Mouse (Mus musculus): ENCODE measurements at regions not wholly inside any gene's neighbourhood (a gene's known extent, or its start where the extent isn't known, plus 50 kb on each side); places are given as distances from the start of the nearest gene placed in this dataset.
"Not testable (repeated sequence)": the region's sequence is repeated elsewhere in the genome, so short reads cannot be mapped to it uniquely, and the experiment has no call there.

DNA sequence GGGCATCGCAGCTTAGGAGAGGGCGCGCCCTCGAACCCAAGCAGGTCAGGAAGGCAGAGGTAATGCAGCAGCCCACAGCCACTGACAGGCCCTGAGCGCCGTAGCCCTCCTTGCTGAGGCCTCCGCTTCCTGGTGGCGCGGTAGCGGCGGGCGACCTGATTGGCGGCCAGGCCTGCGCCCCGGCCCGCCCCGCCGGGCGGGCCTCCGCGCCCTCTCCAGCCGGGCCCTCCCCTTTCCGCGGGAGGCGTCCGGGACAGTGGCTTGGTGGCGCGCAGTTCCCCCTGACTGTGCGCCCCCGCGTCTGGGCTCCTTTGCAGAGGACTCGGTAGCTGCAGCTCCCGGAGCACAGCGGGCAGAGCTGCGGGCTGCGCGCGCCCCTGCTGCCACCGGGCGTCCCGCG, 242.1 kb downstream of the Gm21863 start:
- intact Hi-C loops (cut with DNase I); DNase-seq: not testable (repeated sequence)

DNA sequence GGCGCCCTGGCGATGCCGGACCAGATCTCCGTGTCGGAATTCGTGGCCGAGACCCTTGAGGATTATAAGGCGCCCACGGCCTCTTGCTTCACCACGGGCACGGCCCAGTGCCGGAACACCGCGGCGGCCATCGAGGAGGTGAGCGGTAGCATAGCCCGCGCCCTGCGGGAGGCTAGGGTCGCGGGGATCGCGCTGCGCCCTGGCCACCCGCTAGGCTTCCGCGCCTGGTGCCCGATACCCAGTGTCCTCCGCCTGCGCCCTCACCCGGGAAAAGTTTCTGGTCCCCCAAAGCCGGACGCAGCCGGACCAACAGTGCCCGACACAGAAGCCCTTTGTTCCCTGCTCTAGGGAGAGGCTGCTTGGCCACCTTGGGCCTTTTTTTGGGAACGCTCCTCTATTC, 242.6 kb downstream of the Gm21863 start:
- DNase-seq; intact Hi-C loops (cut with DNase I): not testable (repeated sequence)

DNA sequence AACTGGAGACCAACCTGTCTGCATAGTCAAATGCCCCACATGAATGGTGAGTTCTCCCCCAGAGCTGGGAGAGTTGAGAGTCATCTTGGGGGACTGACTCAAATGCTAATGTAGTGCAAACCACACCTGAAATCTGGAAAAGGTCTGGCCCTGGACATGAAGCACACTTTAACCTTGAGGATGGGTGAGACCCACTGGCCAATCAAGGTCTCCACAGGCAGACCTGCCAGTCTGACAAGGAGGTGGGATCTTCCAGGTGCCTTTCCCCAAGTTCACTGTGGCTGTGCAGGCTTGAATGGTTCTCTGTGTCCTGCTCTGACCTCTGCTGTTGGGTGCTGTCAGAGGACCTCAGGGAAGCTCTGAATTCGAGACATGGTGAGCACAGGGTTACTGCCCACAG, 269.6 kb downstream of the Gm21863 start:
- DNase-seq; intact Hi-C loops (cut with DNase I): not testable (repeated sequence)

DNA sequence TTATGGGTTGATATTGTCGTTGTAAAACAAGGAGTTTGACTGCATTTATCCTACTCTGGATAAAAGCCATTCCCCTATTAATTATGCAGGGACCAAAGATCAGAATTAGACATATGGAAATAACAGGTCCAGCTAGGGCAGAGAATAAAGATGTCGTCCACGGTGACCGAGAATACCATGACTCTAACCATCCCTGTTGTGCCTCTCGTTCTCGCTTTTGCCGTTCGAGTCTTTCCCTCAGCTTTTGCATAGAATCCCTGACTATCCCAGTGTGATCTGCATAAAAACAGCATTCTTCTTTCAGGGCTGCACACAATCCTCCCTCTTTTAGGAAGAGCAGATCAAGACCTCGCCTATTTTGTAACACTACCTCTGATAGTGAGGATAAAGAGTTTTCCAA, 272.5 kb downstream of the Gm21863 start:
- DNase-seq; intact Hi-C loops (cut with DNase I): not testable (repeated sequence)

DNA sequence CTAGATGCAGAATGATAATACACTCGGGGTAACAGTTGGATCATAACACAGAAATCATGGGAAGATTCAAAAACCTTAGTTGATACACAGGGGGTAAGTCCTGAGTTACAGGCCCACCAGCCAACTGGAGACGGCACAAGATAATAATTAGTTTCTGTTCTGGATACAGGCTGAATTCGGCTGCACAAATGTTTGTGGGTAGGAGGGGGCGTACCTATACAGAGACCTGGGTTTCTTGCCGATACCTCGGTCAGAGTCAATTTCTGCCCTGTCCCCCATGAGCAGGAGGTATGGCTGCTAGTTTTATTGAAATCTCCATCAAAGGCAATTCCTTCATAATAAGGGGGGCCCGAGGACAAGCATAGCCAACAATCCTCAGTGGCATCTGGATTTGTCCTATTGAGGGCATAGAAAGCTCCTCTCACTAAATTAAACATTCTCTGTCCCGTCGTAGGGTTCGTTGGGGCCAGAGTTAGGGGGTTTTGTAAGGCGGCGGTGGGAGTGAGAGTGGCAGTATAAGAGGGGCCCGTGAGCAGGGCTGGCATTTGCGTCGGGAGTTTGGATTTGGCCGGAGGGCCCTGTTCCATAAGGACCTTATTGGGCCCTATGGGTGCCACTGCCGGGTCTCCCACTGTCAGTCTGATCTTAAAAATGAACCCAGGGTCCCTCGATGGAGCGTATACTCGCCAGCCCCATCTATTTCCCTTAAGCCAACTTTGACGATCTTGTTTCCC, 273.3 kb downstream of the Gm21863 start:
- intact Hi-C loops (cut with DNase I); DNase-seq: not testable (repeated sequence)

DNA sequence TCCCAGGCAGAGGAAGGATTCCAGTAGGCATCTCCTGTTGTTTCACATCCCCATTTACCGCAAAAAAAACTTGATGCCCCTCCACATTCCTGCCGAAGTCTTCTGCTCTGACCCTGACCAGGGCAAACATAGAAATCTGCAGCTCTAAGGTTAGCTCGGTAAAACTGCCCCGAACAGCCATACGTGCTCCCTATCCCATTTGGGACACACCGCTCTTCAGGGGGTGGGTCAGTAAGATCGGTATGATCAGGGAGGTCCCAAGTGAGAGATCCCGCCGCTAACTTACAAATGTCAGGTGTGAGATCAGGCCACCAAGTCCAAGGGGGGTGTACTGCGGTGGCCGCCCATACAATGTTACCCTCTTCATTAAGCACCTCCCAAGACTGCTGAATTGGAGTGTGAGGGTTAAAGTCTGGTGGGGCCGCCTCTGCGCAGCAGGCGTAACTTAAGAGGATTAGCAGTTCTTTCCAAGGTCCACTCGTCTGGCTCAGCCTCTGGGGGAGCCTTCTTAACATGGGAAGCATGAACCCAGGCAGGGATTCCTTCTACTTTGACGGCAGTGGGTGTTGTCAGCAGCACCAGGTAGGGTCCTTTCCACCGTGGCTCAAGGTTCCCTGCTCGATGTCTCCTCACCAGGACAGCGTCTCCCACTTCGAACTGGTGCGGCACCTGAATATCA, 274.2 kb downstream of the Gm21863 start:
- intact Hi-C loops (cut with DNase I), result not testable (repeated sequence)

DNA sequence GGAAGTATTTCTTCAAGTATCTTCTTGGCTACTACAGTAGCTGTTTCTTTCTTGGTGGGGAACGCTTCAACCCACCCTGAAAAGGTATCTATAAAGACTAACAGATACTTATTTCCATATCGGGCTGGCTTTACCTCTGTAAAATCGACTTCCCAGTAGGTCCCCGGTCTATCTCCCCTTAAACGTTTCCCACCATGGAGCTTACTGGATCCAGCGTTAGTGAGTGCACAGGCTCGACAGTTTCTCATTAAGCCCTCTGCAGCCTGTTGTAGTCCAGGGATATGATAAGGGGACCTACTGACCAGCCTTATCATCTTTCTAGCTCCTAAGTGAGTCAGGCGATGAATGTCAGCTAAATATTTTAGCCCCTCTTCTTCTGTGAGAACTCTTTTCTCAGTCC, 275.1 kb downstream of the Gm21863 start:
- DNase-seq; intact Hi-C loops (cut with DNase I): not testable (repeated sequence)

More for the DNA sequence above, 274.2 kb downstream of the Gm21863 start:
- peak; percentile 0 for DNase-seq

DNA sequence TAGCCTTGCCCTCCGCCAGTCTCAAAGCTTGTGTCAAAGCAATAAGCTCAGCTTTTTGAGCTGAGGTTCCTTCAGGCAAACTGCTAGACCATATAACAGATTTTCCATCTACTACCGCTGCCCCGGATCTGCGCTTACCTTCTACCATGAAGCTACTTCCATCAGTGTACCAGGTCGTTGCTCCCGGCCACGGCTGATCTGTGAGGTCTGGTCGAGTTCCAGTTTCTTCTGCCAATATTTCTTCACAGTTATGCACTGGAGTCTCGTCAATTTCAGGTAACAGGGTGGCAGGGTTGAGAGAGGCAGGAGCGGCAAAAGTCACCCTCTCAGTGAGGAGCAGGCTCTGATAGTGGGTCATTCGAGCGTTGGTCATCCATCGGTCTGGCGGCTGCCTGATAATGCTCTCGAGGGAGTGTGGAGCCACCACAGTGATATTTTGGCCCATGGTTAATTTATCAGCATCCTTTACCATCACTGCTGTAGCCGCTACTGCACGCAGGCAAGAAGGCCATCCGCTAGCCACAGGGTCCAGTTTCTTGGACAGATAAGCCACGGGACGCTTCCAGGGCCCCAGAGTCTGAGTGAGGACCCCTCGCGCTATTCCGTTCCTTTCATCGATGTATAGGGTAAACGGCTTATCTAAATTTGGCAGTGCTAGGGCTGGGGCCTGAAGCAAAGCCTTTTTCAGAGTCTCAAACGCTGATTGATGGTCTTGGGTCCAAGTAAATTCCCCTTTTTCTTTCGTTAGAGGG, 276.0 kb downstream of the Gm21863 start:
- DNase-seq, result peak; percentile 0
- intact Hi-C loops (cut with DNase I), result no loop called here

DNA sequence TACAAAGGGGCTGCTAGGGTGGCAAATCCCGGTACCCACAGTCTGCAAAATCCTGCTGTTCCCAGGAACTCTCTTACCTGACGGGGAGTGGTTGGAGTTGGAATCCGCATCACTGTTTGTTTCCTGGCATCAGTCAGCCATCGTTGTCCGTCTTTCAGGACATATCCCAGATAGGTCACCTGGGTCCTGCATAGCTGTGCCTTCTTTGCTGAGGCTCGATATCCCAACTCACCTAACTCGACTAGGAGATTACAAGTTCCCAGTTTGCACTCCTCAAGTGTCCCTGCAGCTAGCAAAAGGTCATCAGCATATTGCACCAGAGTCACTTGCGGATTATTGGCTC, 276.6 kb downstream of the Gm21863 start:
- no peak for DNase-seq
- intact Hi-C loops (cut with DNase I), result no loop called here

DNA sequence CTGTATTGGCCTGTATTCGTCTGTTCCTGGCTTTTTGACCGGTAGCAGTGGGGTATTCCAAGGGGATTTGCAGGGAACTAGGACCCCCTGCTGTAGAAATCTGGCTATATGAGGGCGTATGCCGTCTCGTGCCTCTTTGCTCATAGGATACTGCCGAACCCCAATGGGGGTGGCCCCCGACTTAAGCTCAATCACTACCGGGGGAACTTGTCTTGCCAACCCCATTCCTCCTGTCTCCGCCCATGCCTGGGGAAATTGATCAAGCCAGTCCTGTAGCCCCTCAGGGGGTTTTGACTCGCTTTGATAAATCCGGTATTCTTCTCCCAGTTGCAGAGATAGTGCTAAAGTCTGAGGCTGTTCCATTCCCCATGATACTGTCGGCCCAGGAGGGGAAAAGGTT, 277.2 kb downstream of the Gm21863 start:
- intact Hi-C loops (cut with DNase I), result no loop called here
- DNase-seq, result peak; percentile 3

DNA sequence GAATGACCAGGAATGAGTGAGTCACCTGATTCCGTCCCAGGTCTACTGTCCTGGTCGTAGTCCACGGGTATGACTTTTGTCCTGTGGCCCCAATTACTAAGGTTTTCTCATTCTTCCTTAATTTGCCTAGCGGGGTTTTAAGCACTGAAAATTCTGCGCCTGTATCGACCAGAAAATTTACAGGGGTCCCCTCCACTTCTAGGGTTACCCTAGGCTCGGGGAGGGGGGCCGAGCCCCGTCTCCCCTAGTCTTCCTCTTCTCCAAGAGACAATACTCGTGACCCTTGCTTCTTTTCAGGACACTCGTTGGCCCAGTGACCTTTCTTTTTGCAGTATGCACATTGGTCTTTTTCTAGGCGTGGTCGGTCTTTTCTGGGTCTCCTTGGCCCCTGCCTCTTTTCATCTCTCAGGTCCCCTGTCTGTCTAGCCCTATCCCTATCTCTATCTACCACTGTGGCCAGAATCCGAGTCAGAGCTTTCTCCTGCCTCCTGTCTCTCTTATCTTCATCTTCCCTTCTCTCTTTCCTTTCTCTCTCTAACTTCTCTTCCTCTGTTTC, 277.8 kb downstream of the Gm21863 start:
- intact Hi-C loops (cut with DNase I), result no loop called here
- no peak for DNase-seq

DNA sequence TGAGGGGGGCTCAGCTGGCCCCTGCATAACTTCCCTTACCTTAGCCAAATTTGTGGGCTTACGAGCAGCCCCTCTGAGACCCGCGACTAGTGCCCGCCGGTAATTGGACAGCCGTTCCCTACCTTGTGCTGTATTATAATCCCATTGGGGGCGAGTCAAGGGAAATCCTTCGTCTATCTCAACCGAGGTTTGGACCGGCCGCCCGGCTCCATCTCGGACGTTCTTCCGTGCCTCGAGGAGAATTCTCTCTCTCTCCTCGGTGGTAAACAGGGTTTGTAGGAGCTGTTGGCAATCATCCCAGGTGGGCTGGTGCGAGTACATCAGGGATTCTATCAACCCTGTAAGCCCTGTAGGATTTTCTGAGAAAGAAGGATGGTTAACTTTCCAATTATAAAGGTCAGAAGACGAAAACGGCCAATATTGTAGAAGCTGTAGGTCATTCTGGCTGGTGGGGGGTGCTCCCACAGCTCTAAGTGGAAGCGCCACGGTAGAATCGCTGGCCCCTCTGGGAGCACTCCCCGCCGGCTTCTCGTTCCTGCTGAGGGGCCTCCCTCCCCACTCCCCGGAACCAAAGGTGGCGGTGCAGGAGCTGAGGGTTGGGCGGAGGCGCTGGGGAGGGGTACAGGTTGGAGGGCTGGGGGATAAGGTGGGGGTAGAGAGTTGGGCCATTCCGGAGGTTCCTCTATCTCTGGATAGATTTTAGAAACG, 278.6 kb downstream of the Gm21863 start:
- DNase-seq, result peak; percentile 5
- intact Hi-C loops (cut with DNase I), result no loop called here

DNA sequence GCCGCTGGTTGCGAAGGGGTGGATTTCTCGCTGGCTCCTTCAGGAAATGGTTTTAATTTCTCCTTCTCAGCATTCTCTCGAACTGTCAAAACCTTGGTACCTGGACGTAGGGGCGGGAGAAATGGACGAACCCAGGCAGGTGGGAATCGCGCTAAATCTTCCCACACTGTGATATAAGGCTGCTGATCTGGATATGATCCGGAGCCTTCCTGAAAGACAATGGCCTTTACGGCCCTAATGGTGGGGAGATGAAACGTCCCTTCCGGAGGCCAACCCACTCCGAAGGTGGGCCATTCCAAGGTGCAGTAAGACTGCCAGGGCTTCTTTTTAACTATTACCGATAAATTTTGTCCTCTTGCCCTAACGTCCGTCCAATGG, 279.1 kb downstream of the Gm21863 start:
- intact Hi-C loops (cut with DNase I), result no loop called here
- DNase-seq, result no peak

DNA sequence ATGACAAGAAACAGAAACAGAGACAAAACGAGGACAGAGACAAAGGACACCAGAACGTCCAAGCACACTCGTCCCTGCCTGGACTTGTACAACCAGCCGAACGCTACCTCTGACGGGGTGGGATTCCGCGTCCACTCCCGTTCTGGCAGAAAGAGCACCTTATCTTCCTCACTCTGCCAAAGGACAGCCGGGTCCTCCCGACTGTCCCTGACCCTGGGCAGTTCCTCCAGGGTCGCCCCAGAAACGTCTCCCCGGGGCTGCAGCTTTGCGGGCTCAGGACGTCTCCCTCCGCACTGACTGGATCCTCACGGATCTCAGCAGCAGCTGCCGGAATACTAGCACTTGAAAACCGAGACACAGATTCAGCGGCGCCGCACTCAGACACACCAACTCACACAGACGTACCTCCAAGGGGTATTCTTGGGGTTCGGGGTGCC, 279.6 kb downstream of the Gm21863 start:
- intact Hi-C loops (cut with DNase I), result no loop called here
- peak; percentile 5 for DNase-seq

Data from left cerebral cortex, postnatal 4 days (tissue).